In the genomic region with DNA sequence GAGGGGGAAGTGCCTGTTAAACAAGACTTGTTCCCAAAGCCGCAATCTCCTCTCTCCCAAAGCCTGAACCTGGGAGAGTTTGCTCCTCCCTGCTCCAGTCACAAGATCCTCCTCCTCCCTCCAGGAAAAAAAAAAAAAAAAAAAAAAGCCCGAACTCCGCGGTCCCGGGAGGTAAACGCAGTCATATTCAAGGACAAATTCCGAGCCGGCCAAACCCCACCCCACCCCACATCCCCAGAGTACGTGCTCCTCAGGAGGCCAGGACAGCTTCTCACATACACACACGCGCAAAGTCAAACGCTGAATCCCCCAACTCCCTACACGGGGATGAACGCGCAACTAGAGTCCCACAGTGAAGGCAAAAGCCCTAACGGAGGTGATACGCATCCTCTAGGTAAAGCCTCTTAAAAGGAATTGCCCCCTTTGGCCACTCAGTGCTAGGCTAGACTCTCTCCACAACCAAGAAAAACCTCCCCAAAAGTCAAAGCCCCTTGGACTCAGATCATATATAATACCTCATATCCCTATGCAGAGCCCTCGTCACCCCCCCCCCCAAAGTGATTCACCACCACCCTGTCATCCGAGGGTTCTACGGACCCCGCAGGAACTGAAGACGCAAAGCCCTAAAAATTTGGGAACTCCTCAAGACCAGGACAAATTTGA, we compare ENCODE assay signal across 8 mouse cellular contexts. TPM values are rescaled to one million over a fixed set of nuclear protein-coding genes. Genes with fewer than 3 reads are reported as not detected.
DNase-seq lines count a peak whose midpoint lies in the region; ATAC-seq lines count a peak whose summit lies in the region.

No protein-coding gene starts in this region.

- peak overlapping the region; percentile 54 for H3K4me3 ChIP-seq in kidney, embryonic 16.5 days (ENCODE audit: low read length)
- peak overlapping the region; percentile 54 for H3K4me3 ChIP-seq in hindbrain, embryonic 12.5 days
- H3K4me3 ChIP-seq in midbrain, embryonic 16.5 days (ENCODE audit: low read depth, low read length), result peak overlapping the region; percentile 58

- no peak for DNase-seq in kidney, postnatal 25 days
- DNase-seq in cerebellum, adult 9-11 months, result peak; percentile 63
- DNase-seq in retina, postnatal 1 day, result no peak
- DNase-seq in spleen, adult 12 weeks (ENCODE audit: low spot score), result no peak
- no peak for DNase-seq in ovary, adult 18-20 months (ENCODE audit: low spot score)

- no peak overlapping the region for H3K27ac ChIP-seq in kidney, embryonic 16.5 days (ENCODE audit: low read length)
- no peak overlapping the region for H3K27ac ChIP-seq in hindbrain, embryonic 12.5 days
- no peak overlapping the region for H3K27ac ChIP-seq in midbrain, embryonic 16.5 days (ENCODE audit: low read length)

- WGBS in kidney, embryonic 16.5 days, result 3% methylated on average over 22 of the region's 22 CpGs
- WGBS in hindbrain, embryonic 12.5 days, result 2% methylated on average over 21 of the region's 22 CpGs
- 1% methylated on average over 22 of the region's 22 CpGs for WGBS in midbrain, embryonic 16.5 days

- H3K27me3 ChIP-seq in kidney, embryonic 16.5 days (ENCODE audit: insufficient read depth, low read length), result peaks cover 79% of the 10 kb centered on the region
- H3K27me3 ChIP-seq in hindbrain, embryonic 12.5 days, result peaks cover 91% of the 10 kb centered on the region
- H3K27me3 ChIP-seq in midbrain, embryonic 16.5 days (ENCODE audit: control insufficient read depth, insufficient read depth, low read depth, low read length), result peaks cover 61% of the 10 kb centered on the region

- H3K4me1 ChIP-seq in kidney, embryonic 16.5 days (ENCODE audit: insufficient read depth, low read length), result peaks cover 13% of the 10 kb centered on the region; the same call in 1 of the 2 replicates
- H3K4me1 ChIP-seq in hindbrain, embryonic 12.5 days, result peaks cover 8% of the 10 kb centered on the region
- peaks cover 12% of the 10 kb centered on the region for H3K4me1 ChIP-seq in midbrain, embryonic 16.5 days (ENCODE audit: control insufficient read depth, insufficient read depth, low read length)

- H3K9me3 ChIP-seq in kidney, embryonic 16.5 days (ENCODE audit: low read length), result no peaks in the 10 kb centered on the region
- H3K9me3 ChIP-seq in hindbrain, embryonic 12.5 days (replicated peaks), result no peaks in the 10 kb centered on the region
- no peaks in the 10 kb centered on the region for H3K9me3 ChIP-seq in midbrain, embryonic 16.5 days (replicated peaks; ENCODE audit: control insufficient read depth, low read length, poor library complexity, severe bottlenecking)

- ATAC-seq in kidney, embryonic 16.5 days (ENCODE audit: low FRiP score, low TSS enrichment), result no peak
- ATAC-seq in hindbrain, embryonic 12.5 days (ENCODE audit: low FRiP score), result peak; percentile 49; the same call in 1 of the 2 replicates
- peak; percentile 38; the same call in 1 of the 2 replicates for ATAC-seq in midbrain, embryonic 16.5 days

- peak overlapping the region; percentile 81 for H3K4me2 ChIP-seq in kidney, embryonic 16.5 days (replicated peaks; ENCODE audit: low read depth, low read length)
- peak overlapping the region; percentile 89 for H3K4me2 ChIP-seq in hindbrain, embryonic 12.5 days (replicated peaks)
- H3K4me2 ChIP-seq in midbrain, embryonic 16.5 days (ENCODE audit: low read length), result peak overlapping the region; percentile 86

- no peak overlapping the region for H3K9ac ChIP-seq in kidney, embryonic 16.5 days (replicated peaks; ENCODE audit: low read length)
- no peak overlapping the region for H3K9ac ChIP-seq in hindbrain, embryonic 12.5 days
- H3K9ac ChIP-seq in midbrain, embryonic 16.5 days (ENCODE audit: low read depth, low read length), result peak overlapping the region; percentile 69; the same call in 1 of the 2 replicates

- no peaks in the 10 kb centered on the region for H3K36me3 ChIP-seq in kidney, embryonic 16.5 days (ENCODE audit: insufficient read depth, low read length)
- H3K36me3 ChIP-seq in hindbrain, embryonic 12.5 days, result no peaks in the 10 kb centered on the region
- peaks cover 11% of the 10 kb centered on the region; the same call in 1 of the 2 replicates for H3K36me3 ChIP-seq in midbrain, embryonic 16.5 days (ENCODE audit: control insufficient read depth, insufficient read depth, low read length)

RNA-seq across cellular contexts. Expression of a gene that starts 38.4 kb away (rescaled TPM):
- 0.64 and 0.80 TPM in 2 replicates for polyA plus RNA-seq in kidney, embryonic 16.5 days (2015; fragmentation: Nextera tagmentation; extraction: Ambion mirVana)
- polyA plus RNA-seq in hindbrain, embryonic 12.5 days (2016; fragmentation: Nextera tagmentation; extraction: Ambion mirVana), result 0.43 and 0.59 TPM in 2 replicates
- polyA plus RNA-seq in midbrain, embryonic 16.5 days (2015; fragmentation: Nextera tagmentation; extraction: Ambion mirVana), result not detected in 2 replicates

RNA-seq across cellular contexts. Expression of a gene that starts 39.8 kb away (rescaled TPM):
- polyA plus RNA-seq in kidney, embryonic 16.5 days (2015; fragmentation: Nextera tagmentation; extraction: Ambion mirVana), result 51.4 and 56.9 TPM in 2 replicates
- polyA plus RNA-seq in hindbrain, embryonic 12.5 days (2016; fragmentation: Nextera tagmentation; extraction: Ambion mirVana), result 72.4 and 76.2 TPM in 2 replicates
- polyA plus RNA-seq in midbrain, embryonic 16.5 days (2015; fragmentation: Nextera tagmentation; extraction: Ambion mirVana), result 47.4 and 55.1 TPM in 2 replicates

RNA-seq across cellular contexts. Expression of a gene that starts 51.8 kb away (rescaled TPM):
- polyA plus RNA-seq in kidney, embryonic 16.5 days (2015; fragmentation: Nextera tagmentation; extraction: Ambion mirVana), result 0.31 and 0.40 TPM in 2 replicates
- 0.90 and 1.1 TPM in 2 replicates for polyA plus RNA-seq in hindbrain, embryonic 12.5 days (2016; fragmentation: Nextera tagmentation; extraction: Ambion mirVana)
- 3.1 and 4.4 TPM in 2 replicates for polyA plus RNA-seq in midbrain, embryonic 16.5 days (2015; fragmentation: Nextera tagmentation; extraction: Ambion mirVana)

RNA-seq across cellular contexts. Expression of a gene that starts 52.1 kb away (rescaled TPM):
- polyA plus RNA-seq in kidney, embryonic 16.5 days (2015; fragmentation: Nextera tagmentation; extraction: Ambion mirVana), result 50.8 and 54.6 TPM in 2 replicates
- 26.6 and 27.3 TPM in 2 replicates for polyA plus RNA-seq in hindbrain, embryonic 12.5 days (2016; fragmentation: Nextera tagmentation; extraction: Ambion mirVana)
- 13.2 and 15.1 TPM in 2 replicates for polyA plus RNA-seq in midbrain, embryonic 16.5 days (2015; fragmentation: Nextera tagmentation; extraction: Ambion mirVana)

RNA-seq across cellular contexts. Expression of a gene that starts 58.2 kb away (rescaled TPM):
- polyA plus RNA-seq in kidney, embryonic 16.5 days (2015; fragmentation: Nextera tagmentation; extraction: Ambion mirVana), result 45.9 and 55.8 TPM in 2 replicates
- polyA plus RNA-seq in hindbrain, embryonic 12.5 days (2016; fragmentation: Nextera tagmentation; extraction: Ambion mirVana), result 8.7 and 8.9 TPM in 2 replicates
- 14.1 and 14.3 TPM in 2 replicates for polyA plus RNA-seq in midbrain, embryonic 16.5 days (2015; fragmentation: Nextera tagmentation; extraction: Ambion mirVana)
